Mouse (Mus musculus) midbrain, embryonic 14.5 days (tissue): Measurements from ENCODE around the gene Zbtb7a. TPM values are rescaled to one million over a fixed set of nuclear protein-coding genes. Genes with fewer than 3 reads are reported as not detected.

Experiments
- ATAC-seq: fragments of 200-750 bp; cut with Nextera tagmentation; 2 replicates; pipeline ENCODE4 v1.8.0; 2017; ENCODE audit warnings: moderate number of reproducible peaks, moderate library complexity; ENCODE audit not compliant: low FRiP score, low TSS enrichment
- DNase-seq: peaks from one replicate; pipeline ENCODE4 v3.0.0-alpha.2; 2015
- H3K27ac ChIP-seq: fragments of 300-500 bp; sonication (generic); replicated peaks from 2 replicates; pipeline ENCODE4 v1.5.1; 2014; ENCODE audit warnings: mild to moderate bottlenecking, low read depth, low read length, moderate library complexity
- H3K27me3 ChIP-seq: fragments of 300-500 bp; sonication (generic); 2 replicates; pipeline ENCODE4 v1.6.1; 2014; ENCODE audit warnings: low read length, control low read depth, mixed read lengths; ENCODE audit not compliant: control insufficient read depth, insufficient read depth
- H3K36me3 ChIP-seq: fragments of 300-500 bp; sonication (generic); 2 replicates; pipeline ENCODE4 v1.6.1; 2014; ENCODE audit warnings: low read length, control low read depth; ENCODE audit not compliant: control insufficient read depth, insufficient read depth
- H3K4me1 ChIP-seq: fragments of 300-500 bp; sonication (generic); 2 replicates; pipeline ENCODE4 v1.6.1; 2014; ENCODE audit warnings: mild to moderate bottlenecking, antibody characterized with exemption, low read length, control low read depth; ENCODE audit not compliant: control insufficient read depth, insufficient read depth
- H3K4me2 ChIP-seq: fragments of 300-500 bp; sonication (generic); 2 replicates; pipeline ENCODE4 v1.6.1; 2014; ENCODE audit warnings: mild to moderate bottlenecking, low read length, moderate library complexity
- H3K4me3 ChIP-seq: fragments of 300-500 bp; sonication (generic); replicated peaks from 2 replicates; pipeline ENCODE4 v1.5.1; 2014; ENCODE audit warnings: low read depth, low read length
- H3K9ac ChIP-seq: fragments of 300-500 bp; sonication (generic); replicated peaks from 2 replicates; pipeline ENCODE4 v1.6.1; 2014; ENCODE audit warnings: mild to moderate bottlenecking, low read length, moderate library complexity
- H3K9me3 ChIP-seq: fragments of 300-500 bp; sonication (generic); 2 replicates; pipeline ENCODE4 v1.6.1; 2016; ENCODE audit warnings: low read length, control low read depth, mixed read lengths; ENCODE audit not compliant: control insufficient read depth
- WGBS: fragments of 180-500 bp; shearing (Covaris S2); extraction: QIAGEN DNeasy Blood & Tissue Kit; methylation state at CpG from one replicate; pipeline ENCODE4 v1.1.7; 2014; 5-methylcytosine and 5-hydroxymethylcytosine counted together
- polyA plus RNA-seq: library from polyadenylated mRNA; unstranded; fragments of >200 nt; fragmentation: Nextera tagmentation; extraction: Ambion mirVana; gene quantifications from 2 replicates; pipeline ENCODE4 v1.2.1, GENCODE M21; 2014

Zbtb7a gene
- polyA plus RNA-seq, 1 experiment from 2014 or later = 12.4 TPM

GRCm38 (mm10) chr10:81189821-81190220, 54.8 kb downstream of the Zbtb7a start:
- Histone ChIP-seq H3K36me3 (peaks cover 42% of the 10 kb centered on the region), H3K27me3 (peaks cover 1% of the 10 kb centered on the region; the same call in 1 of the 2 replicates), H3K27ac (no peak overlapping the region), H3K4me3 (no peak overlapping the region), H3K9ac (no peak overlapping the region), H3K4me2 (no peak overlapping the region), H3K4me1 (peaks cover 9% of the 10 kb centered on the region; the same call in 1 of the 2 replicates), H3K9me3 (no peaks in the 10 kb centered on the region)
- WGBS = 81% methylated on average over 26 of the region's 26 CpGs
- no peak for DNase-seq
- ATAC-seq = no peak

DNA sequence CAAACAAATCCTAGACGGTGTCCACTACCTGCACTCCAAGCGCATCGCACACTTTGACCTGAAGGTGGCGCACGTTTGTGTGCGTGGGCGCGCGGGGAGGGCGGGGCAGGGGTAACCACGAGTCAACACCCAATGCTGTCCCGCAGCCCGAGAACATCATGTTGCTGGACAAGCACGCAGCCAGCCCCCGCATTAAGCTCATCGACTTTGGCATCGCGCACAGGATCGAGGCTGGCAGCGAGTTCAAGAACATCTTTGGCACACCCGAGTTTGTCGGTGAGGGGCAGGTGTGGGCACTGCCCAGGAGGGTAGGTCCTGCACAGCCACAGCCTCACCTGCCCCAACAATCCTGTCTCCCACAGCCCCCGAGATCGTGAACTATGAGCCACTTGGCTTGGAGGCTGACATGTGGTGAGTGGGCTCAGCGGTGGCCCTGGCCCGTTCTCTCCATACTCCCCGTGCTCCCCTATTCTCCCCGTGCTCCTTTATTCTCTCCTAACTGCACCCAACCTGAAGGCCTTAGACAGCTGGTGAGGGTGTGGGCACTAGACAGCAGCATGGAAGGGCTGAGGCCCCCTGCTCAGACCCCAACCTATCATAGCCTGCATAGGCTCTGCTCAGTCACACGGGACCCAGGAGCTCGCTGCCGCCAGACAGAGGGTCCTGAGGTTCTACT, 55.4 kb downstream of the Zbtb7a start:
- peaks cover 37% of the 10 kb centered on the region for H3K36me3 ChIP-seq
- H3K4me3 ChIP-seq = no peak overlapping the region
- H3K4me1 ChIP-seq = peaks cover 9% of the 10 kb centered on the region; the same call in 1 of the 2 replicates
- no peak overlapping the region for H3K27ac ChIP-seq
- no peak for DNase-seq
- H3K9me3 ChIP-seq = no peaks in the 10 kb centered on the region
- no peak for ATAC-seq
- H3K4me2 ChIP-seq = no peak overlapping the region
- no peak overlapping the region for H3K9ac ChIP-seq
- peaks cover 7% of the 10 kb centered on the region; the same call in 1 of the 2 replicates for H3K27me3 ChIP-seq
- WGBS = 70% methylated on average over 31 of the region's 31 CpGs

GRCm38 (mm10) chr10:81190912-81191321, 55.9 kb downstream of the Zbtb7a start:
- peaks cover 9% of the 10 kb centered on the region; the same call in 1 of the 2 replicates for H3K4me1 ChIP-seq
- no peak overlapping the region for H3K27ac ChIP-seq
- H3K9me3 ChIP-seq = no peaks in the 10 kb centered on the region
- no peak overlapping the region for H3K9ac ChIP-seq
- 74% methylated on average over 6 of the region's 6 CpGs for WGBS
- no peak overlapping the region for H3K4me3 ChIP-seq
- peaks cover 32% of the 10 kb centered on the region for H3K36me3 ChIP-seq
- H3K27me3 ChIP-seq = peaks cover 11% of the 10 kb centered on the region; the same call in 1 of the 2 replicates
- no peak overlapping the region for H3K4me2 ChIP-seq
- ATAC-seq = no peak
- DNase-seq = no peak

DNA sequence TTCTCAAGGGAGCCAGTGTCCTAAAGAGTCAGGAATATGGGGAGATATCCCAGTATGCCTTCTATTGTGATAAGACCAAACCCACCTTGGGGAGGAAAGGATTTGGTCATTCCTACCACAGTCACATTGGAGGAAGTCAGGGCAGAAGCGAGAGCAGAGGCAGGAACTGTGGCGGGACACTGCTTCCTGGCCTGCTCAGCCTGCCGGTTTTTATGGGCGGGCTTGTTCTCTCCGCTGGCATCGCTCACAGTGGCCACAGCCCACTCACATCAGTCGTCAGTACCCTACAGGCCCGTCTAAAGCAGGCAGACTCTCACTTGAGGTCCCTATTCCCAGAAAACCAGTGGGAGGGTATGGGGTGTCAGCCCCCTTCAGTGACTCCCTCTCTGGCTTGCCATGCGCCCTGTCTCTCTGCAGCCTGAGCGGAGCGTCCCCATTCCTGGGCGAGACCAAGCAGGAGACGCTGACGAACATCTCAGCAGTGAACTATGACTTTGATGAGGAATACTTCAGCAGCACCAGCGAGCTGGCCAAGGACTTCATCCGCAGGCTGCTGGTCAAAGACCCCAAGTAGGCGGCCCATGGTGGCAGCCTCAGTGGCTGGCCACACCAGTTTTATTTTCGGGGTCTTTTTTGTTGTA, 56.4 kb downstream of the Zbtb7a start:
- Histone ChIP-seq H3K36me3 (peaks cover 30% of the 10 kb centered on the region), H3K27ac (0 out of 2 replicates have a peak overlapping the region, but pooled peaks have one; percentile 97), H3K4me2 (peak overlapping the region; percentile 97), H3K9me3 (no peaks in the 10 kb centered on the region), H3K27me3 (peaks cover 15% of the 10 kb centered on the region; the same call in 1 of the 2 replicates), H3K4me3 (peak overlapping the region; percentile 63; the same call in 1 of the 2 replicates), H3K4me1 (peaks cover 9% of the 10 kb centered on the region; the same call in 1 of the 2 replicates), H3K9ac (no peak overlapping the region)
- ATAC-seq = no peak
- 91% methylated on average over 18 of the region's 18 CpGs for WGBS
- no peak for DNase-seq

DNA sequence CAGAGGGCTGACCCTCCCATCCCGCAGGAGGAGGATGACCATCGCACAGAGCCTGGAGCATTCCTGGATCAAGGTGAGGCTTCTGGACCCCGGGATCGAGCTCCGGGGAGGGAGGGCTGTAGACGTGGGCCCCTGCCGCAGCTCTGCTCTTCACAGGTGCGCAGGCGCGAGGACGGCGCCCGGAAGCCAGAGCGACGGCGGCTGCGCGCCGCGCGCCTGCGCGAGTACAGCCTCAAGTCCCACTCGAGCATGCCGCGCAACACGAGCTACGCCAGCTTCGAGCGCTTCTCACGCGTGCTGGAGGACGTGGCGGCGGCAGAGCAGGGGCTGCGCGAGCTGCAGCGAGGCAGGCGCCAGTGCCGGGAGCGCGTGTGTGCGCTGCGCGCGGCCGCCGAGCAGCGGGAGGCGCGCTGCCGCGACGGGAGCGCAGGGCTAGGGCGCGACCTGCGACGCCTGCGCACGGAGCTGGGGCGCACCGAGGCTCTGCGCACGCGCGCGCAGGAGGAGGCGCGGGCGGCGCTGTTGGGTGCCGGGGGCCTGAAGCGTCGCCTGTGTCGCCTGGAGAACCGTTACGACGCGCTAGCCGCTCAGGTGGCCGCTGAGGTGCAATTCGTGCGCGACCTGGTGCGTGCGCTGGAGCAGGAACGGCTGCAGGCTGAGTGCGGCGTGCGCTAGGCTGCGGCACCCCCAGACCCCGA, 57.4 kb downstream of the Zbtb7a start:
- DNase-seq = peak; percentile 95
- WGBS = under 1% methylated on average over 93 of the region's 93 CpGs
- Histone ChIP-seq H3K27ac (peak overlapping the region; percentile 97), H3K36me3 (peaks cover 20% of the 10 kb centered on the region), H3K4me2 (peak overlapping the region; percentile 97), H3K4me3 (peak overlapping the region; percentile 63), H3K4me1 (peaks cover 9% of the 10 kb centered on the region; the same call in 1 of the 2 replicates), H3K9me3 (no peaks in the 10 kb centered on the region), H3K27me3 (peaks cover 19% of the 10 kb centered on the region; the same call in 1 of the 2 replicates), H3K9ac (peak overlapping the region; percentile 73)
- peak; percentile 90 for ATAC-seq

- peak; percentile 11 for ATAC-seq
- no peaks in the 10 kb centered on the region for H3K9me3 ChIP-seq
Measured at GRCm38 (mm10) chr10:81192968-81193501, 58.0 kb downstream of the Zbtb7a start.

DNA sequence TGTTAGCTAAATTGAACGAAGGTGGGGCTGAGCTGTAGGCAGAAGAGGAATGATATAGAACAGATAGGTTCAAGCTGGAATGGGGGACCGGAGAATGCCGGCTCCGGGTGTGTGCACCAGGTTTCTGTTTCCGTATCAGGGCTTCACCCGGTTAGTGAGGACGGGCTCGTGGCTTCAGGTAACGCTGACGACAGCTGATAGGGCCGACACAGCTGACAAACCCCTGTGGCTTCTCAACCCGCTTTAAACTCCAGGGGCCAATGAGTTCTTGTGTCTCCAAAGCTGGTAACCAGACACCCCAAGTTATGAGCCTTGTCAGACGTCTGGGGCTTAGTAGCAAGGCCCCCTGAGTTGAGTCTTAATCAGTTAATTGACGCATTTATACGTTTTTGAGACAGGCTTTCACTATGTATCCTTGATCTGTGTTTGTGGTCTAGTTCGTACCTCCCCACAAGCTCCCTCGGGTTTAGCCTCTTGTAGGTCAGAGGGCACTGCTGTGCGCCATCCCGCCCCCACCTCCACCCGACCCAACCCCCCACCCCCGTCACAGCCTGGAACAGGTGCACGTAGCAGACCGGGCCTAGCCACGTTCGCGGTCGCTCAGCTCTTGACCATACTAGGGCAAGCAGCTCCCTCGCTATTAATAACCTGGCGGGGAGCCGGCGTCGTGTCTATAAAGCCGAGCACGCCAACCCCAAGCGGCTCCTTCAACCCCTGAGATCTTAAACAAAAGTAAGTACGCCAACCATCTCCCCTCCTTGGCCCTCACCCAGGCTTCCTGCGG, 59.2 kb downstream of the Zbtb7a start:
- H3K36me3 ChIP-seq = peaks cover 16% of the 10 kb centered on the region
- WGBS = 17% methylated on average over 37 of the region's 37 CpGs
- peaks cover 9% of the 10 kb centered on the region; the same call in 1 of the 2 replicates for H3K4me1 ChIP-seq
- H3K9me3 ChIP-seq = no peaks in the 10 kb centered on the region
- no peak overlapping the region for H3K27ac ChIP-seq
- peaks cover 19% of the 10 kb centered on the region; the same call in 1 of the 2 replicates for H3K27me3 ChIP-seq
- H3K4me3 ChIP-seq = no peak overlapping the region
- no peak overlapping the region for H3K4me2 ChIP-seq
- H3K9ac ChIP-seq = no peak overlapping the region
- no peak for ATAC-seq
- DNase-seq = no peak

More at GRCm38 (mm10) chr10:81192968-81193501, 58.0 kb downstream of the Zbtb7a start:
- Histone ChIP-seq H3K4me3 (peak overlapping the region; percentile 63), H3K9ac (peak overlapping the region; percentile 73), H3K4me1 (peaks cover 9% of the 10 kb centered on the region; the same call in 1 of the 2 replicates), H3K36me3 (peaks cover 20% of the 10 kb centered on the region), H3K4me2 (peak overlapping the region; percentile 97), H3K27ac (peak overlapping the region; percentile 97), H3K27me3 (peaks cover 19% of the 10 kb centered on the region; the same call in 1 of the 2 replicates)
- peak; percentile 64 for DNase-seq
- WGBS = 1% methylated on average over 19 of the region's 19 CpGs
